Mouse (Mus musculus): ENCODE results near the gene Khnyn. TPM values are rescaled to one million over a fixed set of nuclear protein-coding genes. Genes with fewer than 3 reads are reported as not detected.

Gene Khnyn
- polyA plus RNA-seq, 1 experiment, result 10.0 TPM

DNA sequence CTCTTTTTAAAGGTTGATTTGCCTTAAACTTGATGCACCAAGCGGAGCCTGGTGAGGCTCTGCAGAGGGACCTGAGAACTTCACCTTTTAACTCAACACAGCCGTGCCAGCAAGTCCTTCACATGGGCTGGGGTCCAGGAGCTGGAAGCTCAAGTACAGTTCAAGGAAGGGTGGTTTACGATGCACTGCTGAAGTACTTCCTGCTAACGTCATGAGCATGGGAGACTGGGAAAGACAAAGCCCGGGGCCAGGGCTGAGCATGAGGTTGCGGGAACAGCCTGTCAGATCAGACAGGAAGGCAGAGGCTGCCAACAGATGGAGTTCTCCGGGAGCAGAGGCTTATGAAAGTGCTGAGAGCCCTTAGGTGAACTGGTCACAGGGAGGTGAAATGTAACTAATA lies 48.8 kb downstream of the Khnyn start:
- Histone ChIP-seq H3K27me3 (ENCODE audit: control insufficient read depth, insufficient read depth, insufficient read length) (no peaks in the 10 kb centered on the region), H3K4me3 (no peak overlapping the region), H3K79me2 (ENCODE audit: control insufficient read depth, insufficient read depth) (no peaks in the 10 kb centered on the region), H3K4me2 (ENCODE audit: low read depth) (no peak overlapping the region), H3K36me3 (ENCODE audit: control insufficient read depth, insufficient read depth) (no peaks in the 10 kb centered on the region), H3ac (ENCODE audit: control insufficient read depth, insufficient read length) (no peak overlapping the region)
- TF ChIP-seq POLR2AphosphoS2 (IDR thresholded peaks at IDR 0.05; ENCODE audit: insufficient read length, low read depth) (no peak), SRF (IDR thresholded peaks at IDR 0.05; ENCODE audit: control insufficient read depth, insufficient read length, low read depth) (no peak), REST (IDR thresholded peaks at IDR 0.05; ENCODE audit: insufficient read depth, insufficient read length) (no peak), MAX (IDR thresholded peaks at IDR 0.05; ENCODE audit: low read depth) (no peak), MYOG (IDR thresholded peaks at IDR 0.05; ENCODE audit: control insufficient read depth in 1 of 3, insufficient read depth in 1 of 3, insufficient read length in 2 of 3, low read depth in 2 of 3) (no peak), TCF3 (IDR thresholded peaks at IDR 0.05; ENCODE audit: insufficient read length, low read depth) (no peak), MYOD1 (IDR thresholded peaks at IDR 0.05; ENCODE audit: control insufficient read depth in 1 of 3, insufficient read length in 2 of 3, low read depth in 2 of 3) (no peak), POLR2A (IDR thresholded peaks at IDR 0.05; ENCODE audit: insufficient read length, low read depth) (no peak), USF1 (IDR thresholded peaks at IDR 0.05; ENCODE audit: low read depth) (no peak), E2F4 (IDR thresholded peaks at IDR 0.05; ENCODE audit: insufficient read depth) (no peak), TCF12 (IDR thresholded peaks at IDR 0.05; ENCODE audit: insufficient read depth, poor library complexity, severe bottlenecking) (no peak), CEBPB (IDR thresholded peaks at IDR 0.05; ENCODE audit: insufficient read depth, poor library complexity, severe bottlenecking) (no peak)

DNA sequence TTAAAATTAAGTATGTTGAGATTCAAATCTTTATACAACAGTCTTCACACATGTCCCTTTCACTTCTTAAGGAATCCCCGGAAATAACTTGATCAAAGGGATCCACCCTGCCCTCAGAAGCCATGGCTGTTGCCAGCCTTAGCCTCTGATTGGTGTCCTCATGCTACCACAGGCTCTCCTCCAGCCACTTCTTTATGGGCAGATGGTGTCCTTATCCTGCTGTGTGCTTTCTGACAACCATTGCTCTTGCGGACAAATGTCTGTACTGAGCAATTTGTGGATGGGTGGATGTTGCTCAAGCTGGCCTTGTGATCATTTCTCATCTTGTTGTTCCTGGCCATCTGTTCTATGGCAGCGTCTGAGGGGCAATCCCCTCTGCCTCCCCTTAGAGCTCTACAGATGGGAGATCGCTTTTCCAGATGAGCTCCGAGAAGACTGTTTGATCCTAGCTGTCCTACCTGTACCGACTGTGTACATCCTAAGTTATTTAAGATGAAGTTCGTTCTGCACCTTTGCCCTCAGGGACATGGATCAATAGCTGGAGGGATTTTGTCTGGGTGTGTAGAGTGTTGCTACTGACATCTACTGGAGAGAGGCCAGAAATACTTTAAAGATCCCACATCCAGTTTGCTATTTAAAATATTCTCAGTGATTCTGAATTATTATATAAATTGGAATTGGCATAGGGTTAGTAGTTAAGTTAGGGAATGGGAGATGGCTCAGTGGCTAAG lies 55.5 kb downstream of the Khnyn start:
- no peak for TF ChIP-seq SRF (IDR thresholded peaks at IDR 0.05; ENCODE audit: control insufficient read depth, insufficient read length, low read depth)
- Histone ChIP-seq H3K4me3 (no peak overlapping the region), H3ac (ENCODE audit: control insufficient read depth, insufficient read length) (no peak overlapping the region), H3K36me3 (ENCODE audit: control insufficient read depth, insufficient read depth) (no peaks in the 10 kb centered on the region), H3K27me3 (ENCODE audit: control insufficient read depth, insufficient read depth, insufficient read length) (no peaks in the 10 kb centered on the region), H3K4me2 (ENCODE audit: low read depth) (no peak overlapping the region), H3K79me2 (ENCODE audit: control insufficient read depth, insufficient read depth) (no peaks in the 10 kb centered on the region)

DNA sequence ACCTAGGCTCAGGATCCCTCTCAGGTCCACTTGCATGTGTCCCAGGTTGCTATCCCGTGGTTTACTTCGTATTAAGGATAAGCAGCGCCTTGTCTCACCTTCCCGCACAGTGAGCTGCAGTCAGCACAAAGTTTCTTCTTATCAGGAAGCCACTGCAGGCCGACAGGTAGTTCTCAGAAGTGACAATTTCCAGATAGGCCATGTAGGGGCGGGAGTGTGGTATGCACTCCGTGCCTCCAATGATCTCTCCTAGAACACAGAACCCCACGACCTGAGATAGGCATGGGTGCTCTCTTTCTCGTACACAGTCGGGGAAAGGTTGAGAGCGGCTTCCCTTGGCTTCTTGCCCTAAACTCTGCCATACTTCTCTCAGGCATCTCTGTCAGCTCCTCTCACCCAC lies 58.9 kb downstream of the Khnyn start:
- H3K79me2 ChIP-seq (ENCODE audit: control insufficient read depth, insufficient read depth), result no peaks in the 10 kb centered on the region
- TF ChIP-seq MAX (IDR thresholded peaks at IDR 0.05; ENCODE audit: low read depth) (no peak), REST (IDR thresholded peaks at IDR 0.05; ENCODE audit: insufficient read depth, insufficient read length) (no peak)
- H3ac ChIP-seq (ENCODE audit: control insufficient read depth, insufficient read length), result no peak overlapping the region

DNA sequence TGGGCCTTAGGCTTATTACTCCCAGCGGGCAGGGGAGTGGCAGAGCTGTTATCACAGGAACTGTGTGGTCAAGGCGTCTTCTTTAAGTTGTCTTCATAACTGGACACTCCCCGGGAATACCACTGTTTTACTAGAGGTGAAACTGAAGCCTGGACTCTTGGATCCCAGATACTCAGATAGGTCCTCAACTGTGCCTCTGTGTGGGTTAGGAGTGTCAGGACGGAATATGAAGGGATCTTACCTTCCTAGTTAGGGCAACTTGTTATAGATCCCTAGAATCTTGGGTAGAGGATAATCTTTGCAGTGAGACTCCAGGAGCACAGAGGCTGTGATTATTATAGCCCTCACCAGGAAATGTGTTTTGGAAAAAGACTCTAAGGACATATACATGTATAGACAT lies 59.8 kb downstream of the Khnyn start, which contains the start of gene Cma1:
TSS of gene Cma1 (minus strand) at position 101 of the 400 bp plus-strand sequence.
- H3K4me2 ChIP-seq (ENCODE audit: low read depth), result no peak within 1 kb of the TSS
- TF ChIP-seq CEBPB (IDR thresholded peaks at IDR 0.05; ENCODE audit: insufficient read depth, poor library complexity, severe bottlenecking), result no peak
- no peak for TF ChIP-seq POLR2AphosphoS2 (IDR thresholded peaks at IDR 0.05; ENCODE audit: insufficient read length, low read depth)
- no peaks in the 10 kb centered on the region for H3K79me2 ChIP-seq (ENCODE audit: control insufficient read depth, insufficient read depth)
- no peaks in the 10 kb centered on the region for H3K27me3 ChIP-seq (ENCODE audit: control insufficient read depth, insufficient read depth, insufficient read length)
- H3K36me3 ChIP-seq (ENCODE audit: control insufficient read depth, insufficient read depth), result no peaks in the 10 kb centered on the region
- H3ac ChIP-seq (ENCODE audit: control insufficient read depth, insufficient read length), result no peak within 1 kb of the TSS
- no peak within 1 kb of the TSS for H3K4me3 ChIP-seq

More for the DNA sequence above, 58.9 kb downstream of the Khnyn start:
- no peak overlapping the region for H3K4me3 ChIP-seq
- no peaks in the 10 kb centered on the region for H3K27me3 ChIP-seq (ENCODE audit: control insufficient read depth, insufficient read depth, insufficient read length)
- H3K36me3 ChIP-seq (ENCODE audit: control insufficient read depth, insufficient read depth), result no peaks in the 10 kb centered on the region
- no peak overlapping the region for H3K4me2 ChIP-seq (ENCODE audit: low read depth)

DNA sequence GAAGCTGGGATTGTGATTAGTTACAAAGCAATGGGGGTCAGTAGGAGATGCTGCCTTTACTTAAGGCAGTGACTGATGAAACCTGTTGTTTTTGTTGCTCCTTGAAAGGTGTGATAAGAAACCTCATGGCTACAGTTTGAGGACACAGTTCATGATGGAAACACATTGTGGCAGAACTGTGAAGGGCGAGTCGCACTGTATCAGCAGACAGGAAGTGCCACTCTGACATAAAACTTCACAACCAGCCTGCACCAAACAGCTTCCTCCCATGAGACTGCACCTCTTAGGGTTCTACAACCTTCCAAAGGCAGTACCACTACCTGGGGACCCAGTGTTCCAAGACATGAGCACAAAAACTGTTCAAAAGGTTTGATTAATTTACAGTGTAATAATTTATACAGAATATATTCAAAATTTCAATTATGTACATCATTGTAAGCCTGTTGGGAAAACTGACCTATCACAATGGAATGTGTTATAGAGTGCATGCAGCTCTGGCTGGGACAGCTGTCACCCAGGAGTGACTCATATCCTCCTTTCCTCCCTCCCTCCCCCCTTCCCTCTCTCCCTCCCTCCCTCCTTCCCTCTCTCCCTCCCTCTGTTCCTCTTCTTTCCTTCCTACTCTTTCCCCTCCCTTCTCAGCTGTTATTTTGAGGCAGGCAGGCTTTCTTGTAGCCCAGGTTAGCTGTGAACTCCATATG lies 61.7 kb downstream of the Khnyn start:
- peak overlapping the region; percentile 44 for H3K4me2 ChIP-seq (ENCODE audit: low read depth)
- H3K36me3 ChIP-seq (ENCODE audit: control insufficient read depth, insufficient read depth), result no peaks in the 10 kb centered on the region
- no peaks in the 10 kb centered on the region for H3K27me3 ChIP-seq (ENCODE audit: control insufficient read depth, insufficient read depth, insufficient read length)
- H3K4me3 ChIP-seq, result no peak overlapping the region
- H3K79me2 ChIP-seq (ENCODE audit: control insufficient read depth, insufficient read depth), result no peaks in the 10 kb centered on the region
- TF ChIP-seq CEBPB (IDR thresholded peaks at IDR 0.05; ENCODE audit: insufficient read depth, poor library complexity, severe bottlenecking), result no peak
- TF ChIP-seq POLR2AphosphoS2 (IDR thresholded peaks at IDR 0.05; ENCODE audit: insufficient read length, low read depth), result no peak
- TF ChIP-seq MYOD1 (IDR thresholded peaks at IDR 0.05; ENCODE audit: control insufficient read depth in 1 of 3, insufficient read length in 2 of 3, low read depth in 2 of 3), result peak; percentile 40 to 94 (median 90)
- no peak for TF ChIP-seq MAX (IDR thresholded peaks at IDR 0.05; ENCODE audit: low read depth)
- TF ChIP-seq MYOG (IDR thresholded peaks at IDR 0.05; ENCODE audit: control insufficient read depth in 1 of 3, insufficient read depth in 1 of 3, insufficient read length in 2 of 3, low read depth in 2 of 3), result peak in 2 of 3 experiments; percentile 42 to 81
- no peak for TF ChIP-seq REST (IDR thresholded peaks at IDR 0.05; ENCODE audit: insufficient read depth, insufficient read length)
- no peak for TF ChIP-seq E2F4 (IDR thresholded peaks at IDR 0.05; ENCODE audit: insufficient read depth)
- no peak for TF ChIP-seq USF1 (IDR thresholded peaks at IDR 0.05; ENCODE audit: low read depth)
- peak; percentile 76 for TF ChIP-seq TCF3 (IDR thresholded peaks at IDR 0.05; ENCODE audit: insufficient read length, low read depth)
- TF ChIP-seq POLR2A (IDR thresholded peaks at IDR 0.05; ENCODE audit: insufficient read length, low read depth), result no peak
- peak; percentile 67 for TF ChIP-seq TCF12 (IDR thresholded peaks at IDR 0.05; ENCODE audit: insufficient read depth, poor library complexity, severe bottlenecking)
- TF ChIP-seq SRF (IDR thresholded peaks at IDR 0.05; ENCODE audit: control insufficient read depth, insufficient read length, low read depth), result no peak
- H3ac ChIP-seq (ENCODE audit: control insufficient read depth, insufficient read length), result no peak overlapping the region

Other genes with a start within 250 kb of the Khnyn start
- gene Ipo4, start 249.0 kb upstream of the Khnyn start, polyA plus RNA-seq (2012; fragmentation: generic; extraction: Trizol), result 109 TPM
- 0.17 TPM for gene Gm49378, start 247.1 kb upstream of the Khnyn start, polyA plus RNA-seq (2012; fragmentation: generic; extraction: Trizol)
- gene Tm9sf1, start 241.1 kb upstream of the Khnyn start, polyA plus RNA-seq (2012; fragmentation: generic; extraction: Trizol), result 57.9 TPM
- gene Tssk4, start 234.8 kb upstream of the Khnyn start, polyA plus RNA-seq (2012; fragmentation: generic; extraction: Trizol), result 0.18 TPM
- 21.3 TPM for gene Mdp1, start 224.4 kb upstream of the Khnyn start, polyA plus RNA-seq (2012; fragmentation: generic; extraction: Trizol)
- 11.9 TPM for gene Gmpr2, start 213.0 kb upstream of the Khnyn start, polyA plus RNA-seq (2012; fragmentation: generic; extraction: Trizol)
- gene Nedd8, start 212.8 kb upstream of the Khnyn start, polyA plus RNA-seq (2012; fragmentation: generic; extraction: Trizol), result 361 TPM
- gene Tinf2, start 203.1 kb upstream of the Khnyn start, polyA plus RNA-seq (2012; fragmentation: generic; extraction: Trizol), result 12.0 TPM
- 0.06 TPM for gene Tgm1, start 171.0 kb upstream of the Khnyn start, polyA plus RNA-seq (2012; fragmentation: generic; extraction: Trizol)
- gene Rabggta, start 162.7 kb upstream of the Khnyn start, polyA plus RNA-seq (2012; fragmentation: generic; extraction: Trizol), result 18.4 TPM
- 76.3 TPM for gene Dhrs1, start 139.3 kb upstream of the Khnyn start, polyA plus RNA-seq (2012; fragmentation: generic; extraction: Trizol)
- 24.9 TPM for gene Nop9, start 139.3 kb upstream of the Khnyn start, polyA plus RNA-seq (2012; fragmentation: generic; extraction: Trizol)
- gene Cideb, start 126.5 kb upstream of the Khnyn start, polyA plus RNA-seq (2012; fragmentation: generic; extraction: Trizol), result 0.17 TPM
- 0.01 TPM for gene Ltb4r2, start 123.5 kb upstream of the Khnyn start, polyA plus RNA-seq (2012; fragmentation: generic; extraction: Trizol)
- gene Ltb4r1, start 119.0 kb upstream of the Khnyn start, polyA plus RNA-seq (2012; fragmentation: generic; extraction: Trizol), result 0.04 TPM
- gene Adcy4, start 100.9 kb upstream of the Khnyn start, polyA plus RNA-seq (2012; fragmentation: generic; extraction: Trizol), result 0.06 TPM
- 0.28 TPM for gene Ripk3, start 96.1 kb upstream of the Khnyn start, polyA plus RNA-seq (2012; fragmentation: generic; extraction: Trizol)
- gene Nfatc4, start 61.8 kb upstream of the Khnyn start, polyA plus RNA-seq (2012; fragmentation: generic; extraction: Trizol), result 2.8 TPM
- gene Nynrin, start 30.9 kb upstream of the Khnyn start, polyA plus RNA-seq (2012; fragmentation: generic; extraction: Trizol), result 0.12 TPM
- 0.28 TPM for gene Cbln3, start 555 bp upstream of the Khnyn start, polyA plus RNA-seq (2012; fragmentation: generic; extraction: Trizol)
- 2.4 TPM for gene Sdr39u1, start 15.3 kb downstream of the Khnyn start, polyA plus RNA-seq (2012; fragmentation: generic; extraction: Trizol)
- 3.0 TPM for gene Cma1, start 59.7 kb downstream of the Khnyn start, polyA plus RNA-seq (2012; fragmentation: generic; extraction: Trizol)
- 0.05 TPM for gene Cma2, start 66.0 kb downstream of the Khnyn start, polyA plus RNA-seq (2012; fragmentation: generic; extraction: Trizol)
- gene Mcpt1, start 133.0 kb downstream of the Khnyn start, polyA plus RNA-seq (2012; fragmentation: generic; extraction: Trizol), result 0.44 TPM
- not detected for gene Mcpt9, start 145.5 kb downstream of the Khnyn start, polyA plus RNA-seq (2012; fragmentation: generic; extraction: Trizol)
- gene Mcpt2, start 157.1 kb downstream of the Khnyn start, polyA plus RNA-seq (2012; fragmentation: generic; extraction: Trizol), result not detected
- gene Mcpt4, start 177.4 kb downstream of the Khnyn start, polyA plus RNA-seq (2012; fragmentation: generic; extraction: Trizol), result 0.14 TPM
- 10.7 TPM for gene Mcpt8, start 200.3 kb downstream of the Khnyn start, polyA plus RNA-seq (2012; fragmentation: generic; extraction: Trizol)
- 0.54 TPM for gene Ctsg, start 217.6 kb downstream of the Khnyn start, polyA plus RNA-seq (2012; fragmentation: generic; extraction: Trizol)
- gene Gzme, start 235.7 kb downstream of the Khnyn start, polyA plus RNA-seq (2012; fragmentation: generic; extraction: Trizol), result 0.55 TPM
- 0.05 TPM for gene Gzmd, start 247.7 kb downstream of the Khnyn start, polyA plus RNA-seq (2012; fragmentation: generic; extraction: Trizol)

Measured in myocyte (in vitro differentiated cells).